In genomic region chr13:94178401-94179040, GRCm38 (mm10) we compare ENCODE assay signal across 9 mouse cellular contexts.
DNase-seq lines count a peak whose midpoint lies in the region; ATAC-seq and TF ChIP-seq lines count a peak whose summit lies in the region.
"Had no signal": no experiment of that assay in that cellular context is flagged by ENCODE, and none has a peak within 500 bp of the region (broad histone marks: within the 10 kb centered on the region; RNA-seq: fewer than 3 reads in every experiment).

No protein-coding gene starts in this region.

- no peak overlapping the region for H3K9ac ChIP-seq in heart, adult 2 months (ENCODE audit: low read depth, low read length)
- no peak overlapping the region for H3K9ac ChIP-seq in heart, embryonic 12.5 days
- no peak overlapping the region for H3K9ac ChIP-seq in midbrain, embryonic 14.5 days (replicated peaks; ENCODE audit: low read length)

- TF ChIP-seq CTCF in heart, adult 2 months (IDR thresholded peaks at IDR 0.05): no peak

- no peak for ATAC-seq in heart, embryonic 12.5 days (ENCODE audit: insufficient number of reproducible peaks, low FRiP score)
- peak; percentile 57 for ATAC-seq in midbrain, embryonic 14.5 days (ENCODE audit: low FRiP score, low TSS enrichment)
- ATAC-seq in erythroid progenitor cell, adult 5-6 weeks (replicated peaks; ENCODE audit: low FRiP score, poor library complexity, severe bottlenecking): no peak

- DNase-seq in heart, adult 2 months: peak; percentile 61 to 75
- no peak for DNase-seq in embryonic facial prominence, embryonic 10.5 days (ENCODE audit: low spot score)
- peak; percentile 30 for DNase-seq in gonadal fat pad, adult 2 months (ENCODE audit: low read depth)
- peak; percentile 82 to 93 for DNase-seq in layer of hippocampus, postnatal 14 days (ENCODE audit: low spot score in 2 of 2)
- peak; percentile 61 for DNase-seq in midbrain, embryonic 14.5 days
- no peak for DNase-seq in natural killer cell, adult 2 months (ENCODE audit: low spot score in 2 of 2)

- no peak overlapping the region for H3K27ac ChIP-seq in heart, adult 2 months
- H3K27ac ChIP-seq in heart, embryonic 12.5 days (ENCODE audit: poor library complexity, severe bottlenecking): no peak overlapping the region
- H3K27ac ChIP-seq in embryonic facial prominence, embryonic 10.5 days (replicated peaks): peak overlapping the region; percentile 48; the same call in 1 of the 2 replicates
- H3K27ac ChIP-seq in midbrain, embryonic 14.5 days (replicated peaks; ENCODE audit: low read depth, low read length): 0 out of 2 replicates have a peak overlapping the region, but pooled peaks have one; percentile 32

- no peaks in the 10 kb centered on the region for H3K36me3 ChIP-seq in heart, adult 2 months (ENCODE audit: control insufficient read depth, insufficient read depth, low read length)
- H3K36me3 ChIP-seq in heart, embryonic 12.5 days: 0 out of 2 replicates have a peak, but pooled peaks cover 7% of the 10 kb centered on the region
- H3K36me3 ChIP-seq in embryonic facial prominence, embryonic 10.5 days (replicated peaks): peaks cover 33% of the 10 kb centered on the region
- no peaks in the 10 kb centered on the region for H3K36me3 ChIP-seq in midbrain, embryonic 14.5 days (ENCODE audit: control insufficient read depth, insufficient read depth, low read length)

- no peaks in the 10 kb centered on the region for H3K79me2 ChIP-seq in heart, adult 2 months (replicated peaks; ENCODE audit: control insufficient read depth, insufficient read depth, low read length)

- 36% methylated on average over 11 of the region's 11 CpGs for WGBS in heart, adult 2 months
- WGBS in heart, embryonic 12.5 days: 76% methylated on average over 11 of the region's 11 CpGs
- WGBS in embryonic facial prominence, embryonic 10.5 days: 77% methylated on average over 11 of the region's 11 CpGs
- WGBS in midbrain, embryonic 14.5 days: 48% methylated on average over 11 of the region's 11 CpGs

- H3K4me1 ChIP-seq in heart, adult 2 months (ENCODE audit: control insufficient read depth, insufficient read depth, low read length): peaks cover 5% of the 10 kb centered on the region; the same call in 1 of the 2 replicates
- peaks cover 30% of the 10 kb centered on the region for H3K4me1 ChIP-seq in heart, embryonic 12.5 days (replicated peaks)
- peaks cover 47% of the 10 kb centered on the region for H3K4me1 ChIP-seq in embryonic facial prominence, embryonic 10.5 days
- H3K4me1 ChIP-seq in midbrain, embryonic 14.5 days (ENCODE audit: control insufficient read depth, insufficient read depth, low read length): peaks cover 22% of the 10 kb centered on the region

- TF ChIP-seq POLR2A in heart, adult 2 months (IDR thresholded peaks at IDR 0.05; ENCODE audit: insufficient read depth, low read depth, low read length): no peak

- TF ChIP-seq EP300 in heart, adult 2 months (IDR thresholded peaks at IDR 0.05; ENCODE audit: insufficient read depth, low read depth, low read length): no peak

- H3K4me3 ChIP-seq in heart, adult 2 months: no peak overlapping the region
- H3K4me3 ChIP-seq in heart, embryonic 12.5 days: no peak overlapping the region
- no peak overlapping the region for H3K4me3 ChIP-seq in embryonic facial prominence, embryonic 10.5 days
- H3K4me3 ChIP-seq in midbrain, embryonic 14.5 days (replicated peaks; ENCODE audit: low read depth, low read length): no peak overlapping the region

- H3K9me3 ChIP-seq in heart, embryonic 12.5 days (replicated peaks): no peaks in the 10 kb centered on the region
- H3K9me3 ChIP-seq in embryonic facial prominence, embryonic 10.5 days: no peaks in the 10 kb centered on the region
- no peaks in the 10 kb centered on the region for H3K9me3 ChIP-seq in midbrain, embryonic 14.5 days (ENCODE audit: control insufficient read depth, low read length)

- no peaks in the 10 kb centered on the region for H3K27me3 ChIP-seq in heart, adult 2 months (ENCODE audit: control insufficient read depth, insufficient read depth, low read length)
- H3K27me3 ChIP-seq in heart, embryonic 12.5 days (replicated peaks): no peaks in the 10 kb centered on the region
- H3K27me3 ChIP-seq in embryonic facial prominence, embryonic 10.5 days (replicated peaks; ENCODE audit: low read depth, poor library complexity, severe bottlenecking): peaks cover 24% of the 10 kb centered on the region
- peaks cover 9% of the 10 kb centered on the region for H3K27me3 ChIP-seq in midbrain, embryonic 14.5 days (ENCODE audit: control insufficient read depth, insufficient read depth, low read length)
- H3K27me3 ChIP-seq: CH12.LX had no signal

- intact Hi-C loops in heart, adult 2 months (cut with DNase I): no loop called here

- no peak overlapping the region for H3K4me2 ChIP-seq in heart, embryonic 12.5 days
- no peak overlapping the region for H3K4me2 ChIP-seq in midbrain, embryonic 14.5 days (ENCODE audit: low read length)

Comparison
In these comparisons a context has a peak if more than half of its experiments do, and no peak if none do; other contexts are left out.
1. DNase-seq: peak in heart, adult 2 months (2 of 2), gonadal fat pad, adult 2 months (single experiment), layer of hippocampus, postnatal 14 days (2 of 2) and midbrain, embryonic 14.5 days (single experiment); none in embryonic facial prominence, embryonic 10.5 days (single experiment) and natural killer cell, adult 2 months (0 of 2).
2. H3K27ac ChIP-seq: peak in embryonic facial prominence, embryonic 10.5 days (single experiment) and midbrain, embryonic 14.5 days (single experiment); none in heart, adult 2 months (single experiment) and heart, embryonic 12.5 days (single experiment).